Mouse (Mus musculus) central nervous system, embryonic 14 days (tissue): ENCODE results near the gene Arf6. TPM values are rescaled to one million over a fixed set of nuclear protein-coding genes. Genes with fewer than 3 reads are reported as not detected.

ENCODE experiments used
- polyA plus RNA-seq: library from polyadenylated mRNA; depleted of rRNA; stranded (reverse); fragments of >200 nt; gene quantifications from 2 replicates; pipeline ENCODE4 v1.2.3, GENCODE M21; 2012; rRNA removed

Arf6 gene
- 65.7 and 69.5 TPM in 2 replicates for polyA plus RNA-seq

DNA sequence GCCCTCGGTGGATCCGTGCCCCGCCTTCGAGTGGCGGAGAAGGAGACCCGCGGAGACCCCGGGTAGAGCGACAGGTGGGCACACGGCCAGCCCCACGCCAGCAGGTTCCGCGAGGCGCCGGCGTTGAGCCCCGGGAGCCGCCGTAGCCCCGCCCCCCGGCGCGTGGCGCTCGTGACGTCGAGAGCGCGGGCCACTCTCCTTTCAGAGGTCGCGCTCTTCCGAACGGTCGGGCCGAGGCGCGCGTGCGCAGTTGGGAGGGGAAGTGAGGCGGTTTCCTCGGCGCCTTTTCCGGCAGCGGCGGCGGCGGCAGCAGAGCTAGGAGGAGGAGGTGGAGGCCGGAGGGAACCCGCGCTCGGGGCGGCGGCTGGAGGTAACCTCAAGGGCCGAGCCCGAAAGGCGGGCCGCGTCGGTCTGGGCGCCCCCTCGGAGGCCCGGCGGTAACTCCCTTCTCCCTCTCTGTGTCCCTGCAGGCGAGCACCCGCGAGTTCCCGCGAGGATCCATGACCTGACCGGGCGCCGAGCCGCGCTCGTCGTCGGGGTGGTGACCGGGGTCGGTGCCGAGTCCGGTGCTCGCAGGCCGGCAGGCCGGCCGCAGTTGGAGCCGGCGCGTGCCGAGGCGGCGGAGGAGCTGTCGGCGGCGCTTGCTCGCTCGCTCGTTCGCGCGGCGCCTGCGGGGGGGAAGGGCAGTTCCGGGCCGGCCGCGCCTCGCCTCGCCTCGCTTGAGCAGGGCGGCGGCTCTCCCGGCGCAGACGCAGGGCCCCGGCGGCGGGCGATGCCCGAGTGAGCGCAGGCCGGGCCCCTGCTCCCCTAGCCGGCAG lies at the start of gene Arf6, which contains the start of gene Gm9887:
TSS of gene Arf6 (plus strand) at position 297 of the 818 bp plus-strand sequence.
TSS of gene Gm9887 (minus strand) at position 605 of the 818 bp plus-strand sequence.

GRCm38 (mm10) chr12:69356546-69357299 lies 15.2 kb upstream of the Arf6 start, which contains the start of gene Nemf:
Nemf (minus strand) TSS chr12:69357165.

Other genes with a start within 250 kb of the Arf6 start
- 1,832 and 1,852 TPM in 2 replicates for gene Rps29, start 213.0 kb upstream of the Arf6 start, polyA plus RNA-seq
- gene Lrr1, start 203.3 kb upstream of the Arf6 start, polyA plus RNA-seq, result 7.5 and 9.5 TPM in 2 replicates
- gene Rpl36al, start 188.1 kb upstream of the Arf6 start, polyA plus RNA-seq, result 439 and 444 TPM in 2 replicates
- gene Mgat2, start 188.0 kb upstream of the Arf6 start, polyA plus RNA-seq, result 19.0 and 20.9 TPM in 2 replicates
- 5.6 and 6.8 TPM in 2 replicates for gene Gm49383, start 175.0 kb upstream of the Arf6 start, polyA plus RNA-seq
- 4.4 and 5.1 TPM in 2 replicates for gene Dnaaf2, start 173.7 kb upstream of the Arf6 start, polyA plus RNA-seq
- 9.1 and 10.4 TPM in 2 replicates for gene Gm49384, start 167.9 kb upstream of the Arf6 start, polyA plus RNA-seq
- gene Pole2, start 144.0 kb upstream of the Arf6 start, polyA plus RNA-seq, result 13.2 and 14.2 TPM in 2 replicates
- 3.2 and 7.1 TPM in 2 replicates for gene Klhdc1, start 131.0 kb upstream of the Arf6 start, polyA plus RNA-seq
- gene Klhdc2, start 75.5 kb upstream of the Arf6 start, polyA plus RNA-seq, result 173 and 195 TPM in 2 replicates
- gene Nemf, start 15.0 kb upstream of the Arf6 start, polyA plus RNA-seq, result 37.7 and 37.8 TPM in 2 replicates
- gene Gm9887, start 308 bp downstream of the Arf6 start, polyA plus RNA-seq, result 0.20 and 0.26 TPM in 2 replicates
- gene Vcpkmt, start 210.9 kb downstream of the Arf6 start, polyA plus RNA-seq, result 19.9 and 21.9 TPM in 2 replicates